Mouse (Mus musculus): Measurements from ENCODE around the gene Upp2.

Upp2 gene

GRCm38 (mm10) chr2:58567066-58567810, at the start of gene Upp2, which contains the start of gene Acvr1:
Gene Upp2, plus strand, starts transcription at chr2:58567298.
Gene Acvr1, minus strand, starts transcription at chr2:58567157.
- peak; percentile 81 to 90 for DNase-seq (ENCODE audit: low spot score in 2 of 2)

DNA sequence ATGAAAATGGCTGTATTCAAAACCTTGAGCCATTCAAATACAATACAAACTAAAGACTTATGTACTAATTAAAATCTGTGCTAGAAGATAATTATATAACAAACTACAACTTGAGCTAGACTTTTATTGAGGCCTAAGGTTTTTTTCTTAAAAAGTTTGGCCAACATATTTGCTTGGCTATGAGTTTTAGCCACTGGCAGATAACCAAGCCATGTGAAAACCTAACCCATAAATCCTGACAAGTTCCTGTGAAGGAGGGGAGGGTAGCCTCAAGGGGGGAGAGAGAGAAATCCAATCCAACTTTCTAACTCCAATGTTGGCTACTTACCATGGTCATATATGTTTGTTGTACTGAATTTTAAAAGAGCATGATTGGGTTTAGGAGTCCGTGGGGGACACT, 48.6 kb upstream of the Upp2 start:
- no peak for DNase-seq (ENCODE audit: low spot score in 2 of 2)

DNA sequence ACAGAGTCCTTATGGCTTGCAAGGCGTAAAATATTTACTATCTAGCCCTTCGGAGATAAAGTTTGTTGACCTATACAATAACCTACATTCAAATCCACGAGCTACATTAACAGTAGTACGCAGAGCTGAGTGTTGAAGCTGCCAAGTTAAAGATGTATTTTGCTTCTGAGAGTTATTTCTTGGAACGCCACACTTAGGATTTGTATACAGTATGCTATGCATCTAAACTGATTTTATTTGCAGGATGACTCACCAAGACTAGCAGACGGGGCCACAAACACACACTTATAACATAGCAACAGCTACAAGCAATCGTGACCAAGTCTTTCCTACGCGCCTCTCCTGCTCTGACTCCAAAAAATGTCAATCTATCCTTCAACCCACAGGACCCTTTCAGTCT, 46.4 kb upstream of the Upp2 start:
- DNase-seq (ENCODE audit: low spot score in 2 of 2): no peak

DNA sequence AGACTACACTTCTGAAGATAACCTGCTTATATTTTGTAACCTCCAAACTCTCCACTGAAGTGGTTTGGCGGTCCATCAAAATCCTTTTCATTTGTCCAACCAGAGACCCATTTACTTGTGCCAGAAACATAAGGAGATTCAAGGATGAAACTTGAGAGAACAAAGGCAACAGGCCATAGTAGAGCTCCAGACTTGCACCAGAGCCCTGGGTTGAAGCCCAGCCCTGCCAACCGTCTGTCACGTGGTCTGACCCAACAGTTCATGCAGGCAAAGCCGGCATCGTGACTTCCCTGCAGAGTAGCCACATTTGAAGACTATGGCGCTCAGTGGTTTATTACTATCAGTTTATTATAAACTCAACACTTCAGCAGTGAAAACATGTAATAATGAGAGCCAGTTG, 45.5 kb upstream of the Upp2 start:
- no peak for DNase-seq (ENCODE audit: low spot score in 2 of 2)

DNA sequence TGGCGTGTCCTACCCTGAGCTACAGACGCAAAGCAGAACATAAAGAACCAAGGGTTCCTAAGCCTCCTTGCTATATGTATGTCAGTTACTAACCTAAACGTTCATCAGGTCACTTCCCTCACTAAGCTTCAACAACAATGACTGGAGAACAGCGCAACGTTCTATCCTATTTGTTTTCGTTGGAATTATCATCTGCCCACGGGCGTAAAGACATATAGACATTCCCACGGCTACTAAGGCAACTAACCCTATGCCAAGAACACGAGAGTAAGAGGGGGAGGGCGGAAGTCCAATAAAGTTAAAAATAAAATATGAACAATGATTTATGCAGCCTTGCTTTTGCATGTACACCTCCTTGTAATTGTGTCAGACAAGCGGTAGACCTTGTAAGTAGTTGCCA, 44.0 kb upstream of the Upp2 start:
- no peak for DNase-seq (ENCODE audit: low spot score in 2 of 2)

DNA sequence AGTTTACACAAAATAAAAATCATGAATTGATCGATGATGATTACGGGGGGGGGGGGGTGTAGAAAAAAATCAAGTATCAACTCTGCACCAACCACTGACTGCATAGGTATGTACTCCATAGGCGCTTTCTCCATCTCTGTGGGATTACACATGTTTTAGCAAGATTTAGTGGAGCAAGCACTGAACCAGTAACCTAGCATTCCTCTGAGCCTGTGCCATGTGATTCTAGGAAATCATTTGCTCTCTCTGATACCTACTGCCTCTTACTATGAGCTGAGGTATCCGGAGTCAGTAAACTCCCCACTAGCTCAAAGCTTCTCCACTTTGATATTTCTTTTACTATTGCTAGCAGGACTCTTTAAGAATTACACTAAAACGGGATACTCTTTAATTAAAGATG, 43.2 kb upstream of the Upp2 start:
- no peak for DNase-seq (ENCODE audit: low spot score in 2 of 2)

GRCm38 (mm10) chr2:58524356-58524755, 42.7 kb upstream of the Upp2 start:
- DNase-seq (ENCODE audit: low spot score in 2 of 2): peak in 1 of 2 experiments; percentile 38

DNA sequence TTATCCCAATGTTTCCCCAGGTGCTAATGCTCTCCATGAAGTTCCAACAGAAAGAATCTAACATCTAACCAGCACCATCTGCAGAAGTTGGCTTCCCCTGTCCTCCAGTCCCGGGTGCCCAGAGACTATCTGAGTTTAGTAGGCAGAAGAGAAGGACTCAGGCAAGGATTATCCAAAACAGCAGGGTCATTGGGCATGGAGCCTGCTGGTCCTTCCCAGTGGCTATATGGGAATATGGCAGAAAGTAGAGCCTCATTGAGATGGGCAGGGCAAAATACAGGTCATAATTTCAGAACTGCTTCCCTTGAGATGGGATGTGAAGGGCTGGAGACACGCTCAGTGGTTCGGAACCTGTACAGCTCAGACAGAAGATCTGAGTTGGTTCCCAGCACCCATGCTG, 39.3 kb upstream of the Upp2 start:
- DNase-seq (ENCODE audit: low spot score in 2 of 2): no peak

DNA sequence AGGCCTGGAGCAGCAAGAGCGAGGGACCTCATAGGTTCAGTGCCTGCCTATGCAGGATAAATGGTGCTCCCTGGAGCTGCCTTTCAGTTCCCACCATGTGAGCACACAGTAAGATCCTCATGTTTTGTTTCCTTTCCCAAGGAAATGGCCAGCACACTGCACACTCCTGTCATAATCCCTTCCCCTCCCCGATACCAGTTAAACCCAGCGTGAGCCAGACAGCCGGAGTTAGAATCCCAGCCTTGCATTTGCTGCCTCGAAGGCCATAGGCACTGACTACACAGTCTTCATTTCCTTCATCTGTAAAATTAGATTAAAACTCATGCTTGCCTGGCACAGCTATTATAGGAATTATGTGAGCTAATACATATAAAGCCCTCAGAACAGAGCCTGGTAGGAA, 37.7 kb upstream of the Upp2 start:
- DNase-seq (ENCODE audit: low spot score in 2 of 2): no peak

DNA sequence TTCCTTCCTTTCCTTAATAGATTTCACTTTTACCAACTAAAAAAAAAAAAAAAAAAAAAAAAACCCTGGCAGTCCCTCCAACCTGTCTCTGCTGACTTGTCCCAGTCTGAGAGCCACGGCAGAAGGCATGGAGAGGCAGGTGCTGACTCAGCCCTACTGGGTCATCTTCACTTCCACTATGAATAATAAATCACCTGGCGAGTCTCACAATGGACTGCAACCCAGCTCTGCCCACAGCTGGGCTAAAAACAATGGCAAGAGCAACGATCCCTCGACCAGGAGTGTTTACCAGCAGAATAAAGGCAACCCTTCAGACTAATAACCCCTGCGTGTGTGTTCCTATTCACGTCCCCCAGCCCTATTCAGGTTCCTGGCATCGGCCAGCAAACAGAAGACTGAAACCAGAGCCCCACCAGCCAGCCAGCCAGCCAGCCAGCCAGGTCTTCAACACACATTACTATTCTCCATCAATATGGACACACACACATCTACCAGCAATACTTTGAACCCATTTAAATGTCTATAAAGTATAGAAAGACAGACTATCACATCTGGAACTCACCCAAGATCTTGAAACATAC, 37.1 kb upstream of the Upp2 start:
- no peak for DNase-seq (ENCODE audit: low spot score in 2 of 2)

DNA sequence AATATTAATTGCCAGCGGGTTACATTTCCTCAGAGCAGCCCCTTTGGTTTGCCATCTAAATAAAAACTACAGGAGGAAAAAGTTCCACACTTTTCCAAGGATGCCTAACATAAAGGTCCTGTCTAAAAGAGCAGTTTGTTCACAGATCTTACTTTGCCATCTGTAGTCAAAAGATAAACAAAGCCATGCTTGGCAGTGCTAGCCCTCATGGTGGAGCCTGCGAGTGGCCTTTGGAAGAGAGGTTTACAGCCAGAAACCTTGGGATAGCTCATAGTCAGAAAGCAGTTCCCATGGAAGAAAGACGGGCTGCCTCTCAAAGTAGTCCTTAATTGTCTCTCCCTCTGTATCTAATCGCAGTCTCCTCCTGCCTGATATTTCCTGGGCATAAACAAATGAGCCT, 36.6 kb upstream of the Upp2 start:
- no peak for DNase-seq (ENCODE audit: low spot score in 2 of 2)

- DNase-seq (ENCODE audit: low spot score in 2 of 2): peak; percentile 56 to 60
Observed at GRCm38 (mm10) chr2:58532260-58532850, 34.7 kb upstream of the Upp2 start.

- DNase-seq (ENCODE audit: low spot score in 2 of 2): no peak
Observed at GRCm38 (mm10) chr2:58533521-58534001, 33.5 kb upstream of the Upp2 start.

GRCm38 (mm10) chr2:58534379-58534778, 32.7 kb upstream of the Upp2 start:
- no peak for DNase-seq (ENCODE audit: low spot score in 2 of 2)

- no peak for DNase-seq (ENCODE audit: low spot score in 2 of 2)
Observed at GRCm38 (mm10) chr2:58535233-58535632, 31.9 kb upstream of the Upp2 start.

DNA sequence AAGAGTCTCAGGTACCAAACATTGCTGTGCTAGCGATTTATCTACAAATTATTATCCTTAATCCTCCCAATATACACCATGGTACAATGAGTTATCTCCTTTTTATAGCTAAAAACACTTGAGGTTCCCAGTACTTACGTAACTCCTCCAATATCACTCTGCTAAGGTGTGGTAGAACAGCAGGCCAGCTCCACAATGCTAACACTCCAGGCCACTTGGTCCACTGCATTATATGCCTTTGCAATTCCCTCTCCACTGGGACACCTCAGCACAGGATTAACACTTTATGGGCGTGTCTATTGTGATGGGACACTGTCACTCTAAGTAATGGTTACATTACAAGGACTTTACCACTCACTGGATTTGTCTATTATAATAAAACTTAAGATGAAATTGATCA, 30.3 kb upstream of the Upp2 start:
- no peak for DNase-seq (ENCODE audit: low spot score in 2 of 2)

GRCm38 (mm10) chr2:58538196-58538595, 28.9 kb upstream of the Upp2 start:
- DNase-seq (ENCODE audit: low spot score in 2 of 2): no peak

DNA sequence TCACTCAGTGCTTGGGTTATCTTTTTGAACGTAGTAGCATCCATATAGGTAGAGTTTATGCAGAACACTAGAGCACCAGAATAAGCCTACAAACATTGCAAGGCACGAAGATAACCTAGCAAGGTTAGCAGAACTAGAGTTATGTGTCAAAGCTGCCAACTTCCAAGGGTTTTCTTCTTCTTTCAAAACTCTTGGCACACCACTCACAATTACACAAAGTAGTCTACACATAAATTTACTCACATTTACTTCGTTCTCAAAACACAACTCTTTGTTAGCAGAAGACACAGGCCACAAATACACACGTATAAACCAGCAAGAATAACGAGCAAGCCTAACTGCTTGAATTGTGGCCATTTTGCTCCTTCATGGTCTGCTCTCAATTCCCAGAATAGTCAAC, 23.8 kb upstream of the Upp2 start:
- no peak for DNase-seq (ENCODE audit: low spot score in 2 of 2)

DNA sequence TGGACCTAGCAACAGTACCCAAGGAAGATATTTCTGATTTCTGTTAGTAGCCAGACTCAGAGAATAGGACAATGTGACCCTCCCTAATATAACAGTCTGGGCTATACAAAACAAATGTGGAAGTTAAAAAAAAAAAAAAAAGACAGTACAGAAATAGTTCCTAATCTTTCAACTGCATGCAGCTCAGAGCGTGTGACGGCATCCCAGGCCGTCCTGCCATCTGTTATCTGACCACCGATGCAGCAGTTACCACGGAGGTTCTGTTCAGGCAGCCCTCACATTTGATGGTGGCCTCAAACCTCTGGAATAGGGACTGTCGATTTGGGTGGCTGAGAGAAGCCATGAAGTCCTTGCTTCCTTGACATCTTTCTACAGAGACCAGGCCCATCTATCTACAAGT, 22.7 kb upstream of the Upp2 start:
- DNase-seq (ENCODE audit: low spot score in 2 of 2): no peak

DNA sequence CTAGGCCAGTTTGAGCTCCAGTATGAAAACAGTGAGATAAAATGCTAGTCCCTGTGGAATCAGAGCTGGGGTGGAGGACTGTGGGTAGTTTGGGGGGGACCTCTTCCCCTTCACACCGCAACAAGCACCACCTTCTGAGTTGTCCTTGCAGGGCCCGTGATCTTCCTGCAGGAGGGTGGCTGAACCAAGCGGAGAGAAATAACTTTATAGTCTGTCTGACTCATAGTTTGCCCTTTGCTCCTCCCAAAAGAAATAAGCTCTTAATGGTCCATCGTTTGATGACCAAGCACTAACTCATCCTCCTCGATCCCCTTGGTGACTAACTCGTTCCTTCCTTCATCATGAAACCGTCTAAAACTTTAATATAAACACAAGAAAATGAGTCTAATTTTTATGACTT, 20.8 kb upstream of the Upp2 start:
- no peak for DNase-seq (ENCODE audit: low spot score in 2 of 2)

- no peak for DNase-seq (ENCODE audit: low spot score in 2 of 2)
Observed at GRCm38 (mm10) chr2:58548943-58549342, 18.2 kb upstream of the Upp2 start.

DNA sequence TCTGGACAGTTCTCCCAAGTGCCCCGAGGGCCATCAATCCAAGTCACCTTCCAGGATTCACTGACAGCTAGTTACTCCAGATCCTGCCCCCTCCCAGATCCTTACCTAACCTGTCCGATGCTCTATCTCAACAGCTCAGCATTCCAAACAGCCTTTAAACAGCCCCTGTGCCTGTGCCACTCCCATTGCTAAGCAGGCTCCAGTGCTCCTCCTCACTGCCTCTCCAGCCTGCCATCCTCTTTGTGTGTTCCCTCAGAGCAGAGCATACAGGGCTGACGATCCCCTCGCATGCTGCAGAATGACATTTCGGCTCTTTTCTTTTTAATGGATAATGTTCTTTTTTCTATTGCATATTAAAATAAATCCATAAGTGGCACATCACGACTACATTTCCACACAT, 17.1 kb upstream of the Upp2 start:
- DNase-seq (ENCODE audit: low spot score in 2 of 2): no peak

GRCm38 (mm10) chr2:58550488-58550887, 16.6 kb upstream of the Upp2 start:
- DNase-seq (ENCODE audit: low spot score in 2 of 2): no peak

Measured in right cerebral cortex, adult 2 months (tissue).